13 mouse cellular contexts compared by ENCODE assay signal in genomic region chr7:99075101-99075500, GRCm38 (mm10).
"Had no signal": no experiment of that assay in that cellular context is flagged by ENCODE, and none has a peak within 500 bp of the region (broad histone marks: within the 10 kb centered on the region; RNA-seq: fewer than 3 reads in every experiment).

No protein-coding gene starts in this region.

- H3K4me3 ChIP-seq: intestine, embryonic 15.5 days; limb, embryonic 12.5 days; limb, embryonic 15.5 days; liver, embryonic 13.5 days had no signal

- H3K9ac ChIP-seq: intestine, embryonic 15.5 days; limb, embryonic 12.5 days; limb, embryonic 15.5 days; liver, embryonic 13.5 days had no signal

- H3K27ac ChIP-seq: intestine, embryonic 15.5 days; limb, embryonic 12.5 days; limb, embryonic 15.5 days; liver, embryonic 13.5 days had no signal

- H3K4me2 ChIP-seq: intestine, embryonic 15.5 days; limb, embryonic 12.5 days; limb, embryonic 15.5 days; liver, embryonic 13.5 days; midbrain, embryonic 11.5 days had no signal

- H3K27me3 ChIP-seq: intestine, embryonic 15.5 days; liver, embryonic 13.5 days had no signal

- H3K9me3 ChIP-seq: intestine, embryonic 15.5 days; limb, embryonic 12.5 days; limb, embryonic 15.5 days; liver, embryonic 13.5 days had no signal

- DNase-seq: kidney, postnatal 10 days; left cerebral cortex, postnatal 4 days; liver, embryonic 13.5 days; lung, adult 2 months; lung, postnatal 14 days; lung, postnatal 4 days; midbrain, embryonic 14.5 days; thymus, adult 18-20 months; thymus, postnatal 36 days had no signal

- H3K36me3 ChIP-seq: intestine, embryonic 15.5 days; limb, embryonic 12.5 days; limb, embryonic 15.5 days; liver, embryonic 13.5 days had no signal
